Mouse (Mus musculus) B cell, adult 62 days (primary cell): Measurements from ENCODE around the gene Ip6k2. TPM values are rescaled to one million over a fixed set of nuclear protein-coding genes. Genes with fewer than 3 reads are reported as not detected.

Experiments
- total RNA-seq: library from RNA; stranded (reverse); gene quantifications from 4 replicates; pipeline ENCODE4 v1.2.4, GENCODE M21; 2023

Gene Ip6k2
- total RNA-seq: 60.1 to 74.0 TPM (median 66.7 TPM) in 4 replicates

DNA sequence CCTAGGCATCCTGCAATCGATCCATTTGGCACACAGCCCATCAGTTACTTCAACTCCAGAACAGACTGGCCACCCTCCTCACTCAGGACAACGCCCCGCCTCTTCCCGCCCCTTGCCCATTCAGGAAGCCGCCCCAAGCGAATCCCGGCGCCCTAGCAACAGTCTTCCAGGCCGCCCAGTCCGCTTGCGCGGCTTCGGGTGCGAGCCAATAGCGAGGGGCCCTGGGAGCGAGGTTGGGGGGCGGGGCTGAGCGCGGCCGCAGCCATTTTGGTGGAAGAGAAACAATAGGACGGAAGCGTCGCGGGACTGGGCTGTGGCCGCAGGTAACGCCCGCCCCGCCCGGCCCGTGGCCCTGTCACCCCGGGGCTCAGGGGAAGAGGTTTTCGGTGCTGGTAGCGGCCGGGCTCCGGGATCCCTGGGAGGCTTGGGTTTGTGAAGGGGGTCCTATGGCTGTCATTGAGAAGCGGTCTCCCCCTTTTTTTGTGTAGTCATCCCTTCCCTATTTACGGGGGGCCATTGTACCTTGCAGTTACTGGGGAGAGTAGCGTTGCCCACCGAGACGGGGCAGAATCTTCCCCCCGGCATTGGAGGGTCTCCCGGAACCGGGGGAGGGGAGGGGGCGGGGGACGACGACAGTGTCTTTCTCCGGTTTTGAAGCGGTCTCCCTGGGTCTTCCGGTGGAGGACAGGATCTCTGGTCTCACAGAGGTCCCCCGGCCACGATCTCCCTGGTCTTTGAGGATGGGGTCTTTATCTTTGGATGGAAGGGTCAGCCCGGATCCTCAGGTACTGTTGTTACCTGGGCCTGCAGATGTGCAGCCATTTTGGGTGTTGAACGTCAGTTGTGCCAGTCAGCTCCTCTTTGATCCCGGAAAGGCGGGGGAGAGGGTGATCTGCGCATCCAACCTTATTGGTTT, at the start of gene Ip6k2:
Gene Ip6k2 (plus strand): TSS at position 249 of the 916 bp plus-strand sequence.

DNA sequence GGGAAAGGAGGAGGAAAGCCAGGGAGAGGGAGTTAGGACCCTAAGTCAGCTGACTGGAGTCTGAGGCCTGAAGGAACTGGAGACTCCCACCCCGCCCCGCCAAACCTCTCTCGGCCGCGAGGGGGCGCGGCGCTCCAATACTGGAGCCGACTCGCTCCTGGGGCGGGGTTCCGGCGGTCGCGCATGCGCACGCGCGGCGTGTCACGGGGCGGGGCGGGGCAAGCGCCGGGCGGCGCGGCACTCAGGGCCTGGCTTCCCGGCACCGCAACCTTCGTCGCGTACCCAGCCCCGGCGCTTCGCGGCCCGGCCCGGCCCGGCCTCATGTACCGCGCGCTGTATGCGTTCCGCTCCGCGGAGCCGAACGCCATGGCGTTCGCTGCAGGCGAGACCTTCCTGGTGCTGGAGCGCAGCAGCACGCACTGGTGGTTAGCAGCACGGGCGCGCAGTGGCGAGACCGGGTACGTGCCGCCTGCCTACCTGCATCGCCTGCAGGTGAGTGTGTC, 24.6 kb downstream of the Ip6k2 start, which contains the start of gene Nckipsd:
Gene Nckipsd (plus strand): TSS at position 206 of the 503 bp plus-strand sequence.

DNA sequence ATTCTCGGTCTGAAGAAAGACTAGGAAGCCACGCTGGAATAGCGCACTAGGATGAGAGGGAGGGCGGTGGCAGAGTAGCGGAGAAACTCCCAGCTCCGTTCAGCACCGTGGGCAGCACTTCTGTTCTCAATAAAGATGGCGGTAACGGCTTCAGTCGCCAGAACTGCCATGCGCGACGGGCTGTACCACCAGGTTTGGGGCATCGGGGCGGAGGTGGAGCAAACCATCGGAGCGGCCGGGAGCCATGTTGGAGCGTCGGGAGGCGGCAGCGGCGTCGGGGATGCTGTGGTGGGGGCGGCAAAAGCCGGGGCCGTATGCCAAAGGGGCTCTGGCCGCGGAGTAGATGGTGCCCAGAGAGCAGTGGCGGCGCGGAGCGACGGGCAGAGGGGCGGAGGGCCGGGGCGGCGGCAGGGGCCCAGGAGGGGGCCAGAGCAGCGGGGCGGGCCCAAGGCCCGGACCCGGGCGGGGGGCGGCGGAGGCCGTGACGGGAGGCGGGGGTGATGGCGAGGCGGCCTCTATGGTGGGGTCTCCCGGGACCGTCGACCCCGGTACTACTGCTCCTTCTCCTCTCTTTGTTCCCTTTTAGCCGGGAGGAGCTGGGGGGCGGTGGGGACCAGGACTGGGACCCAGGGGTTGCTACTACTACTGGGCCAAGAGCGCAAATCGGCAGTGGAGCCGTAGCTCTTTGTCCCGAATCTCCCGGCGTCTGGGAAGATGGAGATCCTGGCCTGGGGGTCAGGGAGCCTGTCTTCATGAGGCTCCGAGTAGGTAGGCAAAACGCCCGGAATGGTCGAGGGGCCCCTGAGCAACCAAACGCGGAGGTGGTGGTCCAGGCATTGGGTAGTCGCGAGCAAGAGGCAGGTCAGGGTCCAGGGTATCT, 42.5 kb downstream of the Ip6k2 start, which contains the start of gene Celsr3:
Gene Celsr3 (plus strand): TSS at position 501 of the 880 bp plus-strand sequence.

DNA sequence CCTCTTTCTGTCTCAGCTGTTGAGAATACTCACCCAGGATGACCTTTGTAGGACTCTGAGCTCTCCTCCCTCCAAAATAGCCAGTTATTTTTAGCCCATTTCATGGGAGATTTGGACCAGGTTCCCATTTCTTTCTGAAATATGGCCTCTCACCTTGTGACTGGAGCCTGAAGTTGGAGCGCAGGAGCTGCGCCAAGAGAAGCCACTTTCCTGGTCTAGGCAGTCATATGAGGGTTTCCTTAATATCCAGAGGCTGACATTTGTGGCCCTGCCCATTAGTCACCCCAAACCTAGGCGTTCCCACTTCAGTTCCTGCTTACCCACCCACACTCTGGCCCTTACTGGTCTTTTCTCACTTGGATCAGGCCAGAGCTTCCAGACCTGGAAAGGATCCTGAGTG, 69.4 kb downstream of the Ip6k2 start, which contains the start of gene Slc26a6:
Gene Slc26a6 (plus strand): TSS at position 308 of the 400 bp plus-strand sequence.

Other genes with a start within 250 kb of the Ip6k2 start
- gene Impdh2, start 223.5 kb upstream of the Ip6k2 start, total RNA-seq: 174 to 207 TPM (median 193 TPM) in 4 replicates
- 24.6 to 30.8 TPM (median 25.4 TPM) in 4 replicates for gene Ndufaf3, start 216.4 kb upstream of the Ip6k2 start, total RNA-seq
- 79.6 to 104 TPM (median 84.6 TPM) in 4 replicates for gene Dalrd3, start 213.9 kb upstream of the Ip6k2 start, total RNA-seq
- 40.1 to 42.8 TPM (median 42.0 TPM) in 4 replicates for gene Wdr6, start 205.1 kb upstream of the Ip6k2 start, total RNA-seq
- 4.0 to 6.6 TPM (median 5.5 TPM) in 4 replicates for gene P4htm, start 186.1 kb upstream of the Ip6k2 start, total RNA-seq
- gene Arih2, start 134.4 kb upstream of the Ip6k2 start, total RNA-seq: 165 to 172 TPM (median 168 TPM) in 4 replicates
- gene Slc25a20, start 121.7 kb upstream of the Ip6k2 start, total RNA-seq: 15.5 to 20.3 TPM (median 17.4 TPM) in 4 replicates
- 5.8 to 11.4 TPM (median 8.9 TPM) in 4 replicates for gene Prkar2a, start 94.5 kb upstream of the Ip6k2 start, total RNA-seq
- 13.4 to 16.4 TPM (median 15.0 TPM) in 4 replicates for gene Nckipsd, start 24.6 kb downstream of the Ip6k2 start, total RNA-seq
- gene Celsr3, start 42.5 kb downstream of the Ip6k2 start, total RNA-seq: 0.06 to 0.69 TPM (median 0.46 TPM) in 3 of 4 replicates, not detected in the other
- gene Slc26a6, start 69.5 kb downstream of the Ip6k2 start, total RNA-seq: 9.5 to 13.9 TPM (median 12.9 TPM) in 4 replicates
- gene Tmem89, start 130.8 kb downstream of the Ip6k2 start, total RNA-seq: not detected in 4 replicates
- gene Uqcrc1, start 152.8 kb downstream of the Ip6k2 start, total RNA-seq: 157 to 191 TPM (median 166 TPM) in 4 replicates
- gene Col7a1, start 169.8 kb downstream of the Ip6k2 start, total RNA-seq: 1.7 to 8.1 TPM (median 4.9 TPM) in 4 replicates
- gene Ucn2, start 202.2 kb downstream of the Ip6k2 start, total RNA-seq: 0.51 to 0.85 TPM in 2 of 4 replicates, not detected in the others
- 28.1 to 37.3 TPM (median 33.5 TPM) in 4 replicates for gene Pfkfb4, start 208.0 kb downstream of the Ip6k2 start, total RNA-seq